Mouse (Mus musculus) forebrain, embryonic 12.5 days (tissue): ENCODE measurements around the gene Ubl3. TPM values are rescaled to one million over a fixed set of nuclear protein-coding genes. Genes with fewer than 3 reads are reported as not detected.

Experiments used
- ATAC-seq: fragments of 200-750 bp; cut with Nextera tagmentation; 2 replicates; pipeline ENCODE4 v1.8.0; 2017; ENCODE audit warnings: moderate TSS enrichment; ENCODE audit not compliant: low FRiP score
- H3K27ac ChIP-seq: fragments of 300-500 bp; sonication (generic); 2 replicates; pipeline ENCODE4 v1.5.1; 2016; ENCODE audit warnings: mild to moderate bottlenecking
- H3K27me3 ChIP-seq: fragments of 300-500 bp; sonication (generic); 2 replicates; pipeline ENCODE4 v1.6.1; 2016; ENCODE audit warnings: mild to moderate bottlenecking
- H3K36me3 ChIP-seq: fragments of 300-500 bp; sonication (generic); replicated peaks from 2 replicates; pipeline ENCODE4 v1.6.1; 2016; ENCODE audit warnings: mild to moderate bottlenecking
- H3K4me1 ChIP-seq: fragments of 300-500 bp; sonication (generic); 2 replicates; pipeline ENCODE4 v1.6.1; 2016
- H3K4me2 ChIP-seq: fragments of 300-500 bp; sonication (generic); 2 replicates; pipeline ENCODE4 v1.6.1; 2016; ENCODE audit warnings: mild to moderate bottlenecking, moderate library complexity
- H3K4me3 ChIP-seq: fragments of 300-500 bp; sonication (generic); replicated peaks from 2 replicates; pipeline ENCODE4 v1.5.1; 2016; ENCODE audit warnings: mild to moderate bottlenecking
- H3K9ac ChIP-seq: fragments of 300-500 bp; sonication (generic); 2 replicates; pipeline ENCODE4 v1.6.1; 2016; ENCODE audit warnings: mild to moderate bottlenecking
- H3K9me3 ChIP-seq: fragments of 300-500 bp; sonication (generic); 2 replicates; pipeline ENCODE4 v1.6.1; 2016
- WGBS: fragments of 180-500 bp; shearing (Covaris S2); methylation state at CpG from one replicate; pipeline ENCODE4 v1.1.7; 2016; 5-methylcytosine and 5-hydroxymethylcytosine counted together
- polyA plus RNA-seq: library from polyadenylated mRNA; unstranded; fragments of >200 nt; fragmentation: Nextera tagmentation; extraction: Ambion mirVana; gene quantifications from 2 replicates; pipeline ENCODE4 v1.2.1, GENCODE M21; 2016

Ubl3 gene
- polyA plus RNA-seq, 1 experiment from 2014 or later, result 94.6 TPM

GRCm38 (mm10) chr5:148579156-148579555 is 26.6 kb upstream of the Ubl3 start:
- Histone ChIP-seq H3K4me3 (no peak overlapping the region), H3K4me1 (peaks cover 16% of the 10 kb centered on the region; the same call in 1 of the 2 replicates), H3K27me3 (no peaks in the 10 kb centered on the region), H3K27ac (no peak overlapping the region), H3K4me2 (no peak overlapping the region), H3K9ac (no peak overlapping the region), H3K9me3 (no peaks in the 10 kb centered on the region), H3K36me3 (no peaks in the 10 kb centered on the region)
- ATAC-seq, result no peak
- 95% methylated on average over 2 of the region's 2 CpGs for WGBS

GRCm38 (mm10) chr5:148578353-148578752 is 25.8 kb upstream of the Ubl3 start:
- 75% methylated on average over 8 of the region's 8 CpGs for WGBS
- H3K4me3 ChIP-seq, result no peak overlapping the region
- no peak overlapping the region for H3K9ac ChIP-seq
- no peaks in the 10 kb centered on the region for H3K9me3 ChIP-seq
- no peaks in the 10 kb centered on the region for H3K27me3 ChIP-seq
- H3K27ac ChIP-seq, result no peak overlapping the region
- H3K4me2 ChIP-seq, result no peak overlapping the region
- no peaks in the 10 kb centered on the region for H3K36me3 ChIP-seq
- no peak for ATAC-seq
- H3K4me1 ChIP-seq, result peaks cover 16% of the 10 kb centered on the region; the same call in 1 of the 2 replicates

GRCm38 (mm10) chr5:148577278-148577677 is 24.7 kb upstream of the Ubl3 start:
- Histone ChIP-seq H3K36me3 (no peaks in the 10 kb centered on the region), H3K9ac (no peak overlapping the region), H3K4me1 (peaks cover 16% of the 10 kb centered on the region; the same call in 1 of the 2 replicates), H3K27me3 (no peaks in the 10 kb centered on the region), H3K4me3 (no peak overlapping the region), H3K4me2 (no peak overlapping the region), H3K27ac (no peak overlapping the region), H3K9me3 (no peaks in the 10 kb centered on the region)
- no peak for ATAC-seq
- 91% methylated on average over 9 of the region's 9 CpGs for WGBS

GRCm38 (mm10) chr5:148575163-148575562 is 22.6 kb upstream of the Ubl3 start:
- Histone ChIP-seq H3K36me3 (no peaks in the 10 kb centered on the region), H3K9me3 (no peaks in the 10 kb centered on the region), H3K27ac (no peak overlapping the region), H3K27me3 (no peaks in the 10 kb centered on the region), H3K9ac (no peak overlapping the region), H3K4me2 (no peak overlapping the region), H3K4me3 (no peak overlapping the region), H3K4me1 (peaks cover 16% of the 10 kb centered on the region; the same call in 1 of the 2 replicates)
- WGBS, result 66% methylated on average over 5 of the region's 5 CpGs
- no peak for ATAC-seq

- 92% methylated on average over 5 of the region's 5 CpGs for WGBS
- Histone ChIP-seq H3K9me3 (no peaks in the 10 kb centered on the region), H3K9ac (no peak overlapping the region), H3K27ac (no peak overlapping the region), H3K4me2 (no peak overlapping the region), H3K4me1 (peaks cover 16% of the 10 kb centered on the region; the same call in 1 of the 2 replicates), H3K27me3 (no peaks in the 10 kb centered on the region), H3K4me3 (no peak overlapping the region), H3K36me3 (no peaks in the 10 kb centered on the region)
- no peak for ATAC-seq
Measured at GRCm38 (mm10) chr5:148572676-148573075, 20.1 kb upstream of the Ubl3 start.

- Histone ChIP-seq H3K9ac (no peak overlapping the region), H3K36me3 (no peaks in the 10 kb centered on the region), H3K4me1 (peaks cover 11% of the 10 kb centered on the region; the same call in 1 of the 2 replicates), H3K4me3 (no peak overlapping the region), H3K27me3 (no peaks in the 10 kb centered on the region), H3K27ac (no peak overlapping the region), H3K9me3 (no peaks in the 10 kb centered on the region), H3K4me2 (no peak overlapping the region)
- 87% methylated on average over 14 of the region's 14 CpGs for WGBS
- ATAC-seq, result no peak
Measured at GRCm38 (mm10) chr5:148570571-148571304, 18.1 kb upstream of the Ubl3 start.

GRCm38 (mm10) chr5:148569444-148569843 is 16.9 kb upstream of the Ubl3 start:
- no peak for ATAC-seq
- no peak overlapping the region for H3K27ac ChIP-seq
- 0 out of 2 replicates have a peak, but pooled peaks cover 2% of the 10 kb centered on the region for H3K4me1 ChIP-seq
- H3K27me3 ChIP-seq, result no peaks in the 10 kb centered on the region
- no peak overlapping the region for H3K9ac ChIP-seq
- H3K4me3 ChIP-seq, result no peak overlapping the region
- H3K9me3 ChIP-seq, result no peaks in the 10 kb centered on the region
- H3K36me3 ChIP-seq, result no peaks in the 10 kb centered on the region
- no peak overlapping the region for H3K4me2 ChIP-seq
- WGBS, result 72% methylated on average over 13 of the region's 13 CpGs

- no peaks in the 10 kb centered on the region for H3K36me3 ChIP-seq
- H3K4me1 ChIP-seq, result no peaks in the 10 kb centered on the region
- no peaks in the 10 kb centered on the region for H3K27me3 ChIP-seq
- no peak overlapping the region for H3K4me3 ChIP-seq
- no peaks in the 10 kb centered on the region for H3K9me3 ChIP-seq
- H3K4me2 ChIP-seq, result no peak overlapping the region
- WGBS, result 45% methylated on average over 6 of the region's 6 CpGs
- no peak for ATAC-seq
- no peak overlapping the region for H3K27ac ChIP-seq
- no peak overlapping the region for H3K9ac ChIP-seq
Measured at GRCm38 (mm10) chr5:148565636-148566035, 13.0 kb upstream of the Ubl3 start.

- ATAC-seq, result no peak
Measured at GRCm38 (mm10) chr5:148564073-148564472, 11.5 kb upstream of the Ubl3 start.

GRCm38 (mm10) chr5:148563281-148563680 is 10.7 kb upstream of the Ubl3 start:
- no peaks in the 10 kb centered on the region for H3K36me3 ChIP-seq
- H3K27me3 ChIP-seq, result no peaks in the 10 kb centered on the region
- no peak overlapping the region for H3K9ac ChIP-seq
- no peak overlapping the region for H3K27ac ChIP-seq
- H3K4me2 ChIP-seq, result no peak overlapping the region
- ATAC-seq, result no peak
- H3K9me3 ChIP-seq, result no peaks in the 10 kb centered on the region
- WGBS, result 92% methylated on average over 4 of the region's 4 CpGs
- H3K4me1 ChIP-seq, result no peaks in the 10 kb centered on the region
- no peak overlapping the region for H3K4me3 ChIP-seq

More at GRCm38 (mm10) chr5:148564073-148564472, 11.5 kb upstream of the Ubl3 start:
- no peaks in the 10 kb centered on the region for H3K36me3 ChIP-seq
- no peak overlapping the region for H3K9ac ChIP-seq
- H3K9me3 ChIP-seq, result no peaks in the 10 kb centered on the region
- H3K27me3 ChIP-seq, result no peaks in the 10 kb centered on the region
- H3K4me3 ChIP-seq, result no peak overlapping the region
- no peaks in the 10 kb centered on the region for H3K4me1 ChIP-seq
- no peak overlapping the region for H3K27ac ChIP-seq
- H3K4me2 ChIP-seq, result no peak overlapping the region
- 85% methylated on average over 3 of the region's 3 CpGs for WGBS

- Histone ChIP-seq H3K4me3 (no peak overlapping the region), H3K27ac (no peak overlapping the region), H3K9me3 (no peaks in the 10 kb centered on the region), H3K4me2 (no peak overlapping the region), H3K4me1 (no peaks in the 10 kb centered on the region), H3K36me3 (no peaks in the 10 kb centered on the region), H3K9ac (no peak overlapping the region), H3K27me3 (no peaks in the 10 kb centered on the region)
- no peak for ATAC-seq
- 89% methylated on average over 8 of the region's 8 CpGs for WGBS
Measured at GRCm38 (mm10) chr5:148562235-148562634, 9.6 kb upstream of the Ubl3 start.

GRCm38 (mm10) chr5:148559261-148559958 is 6.8 kb upstream of the Ubl3 start:
- no peak for ATAC-seq
- whole genome bisulfite sequencing, result 80% methylated on average over 14 of the region's 15 CpGs
- no peak overlapping the region for H3K4me2 ChIP-seq
- H3K27me3 ChIP-seq, result 0 out of 2 replicates have a peak, but pooled peaks cover 5% of the 10 kb centered on the region
- H3K4me3 ChIP-seq, result no peak overlapping the region
- H3K9me3 ChIP-seq, result no peaks in the 10 kb centered on the region
- peaks cover 6% of the 10 kb centered on the region for H3K4me1 ChIP-seq
- H3K9ac ChIP-seq, result no peak overlapping the region
- no peaks in the 10 kb centered on the region for H3K36me3 ChIP-seq
- no peak overlapping the region for H3K27ac ChIP-seq
